Mouse (Mus musculus) kidney, postnatal 0 days (tissue): ENCODE results near the gene Stil. TPM values are rescaled to one million over a fixed set of nuclear protein-coding genes. Genes with fewer than 3 reads are reported as not detected.
A peak's percentile ranks its signal among the peaks of the same experiment; 100 is the strongest.

Experiments
- ATAC-seq: fragments of 200-750 bp; cut with Nextera tagmentation; replicated peaks from 2 replicates; pipeline ENCODE4 v1.8.0; 2017; ENCODE audit warnings: low read depth, moderate number of reproducible peaks, moderate TSS enrichment, moderate library complexity; ENCODE audit not compliant: low FRiP score
- DNase-seq: peaks from one replicate; pipeline ENCODE4 v3.0.0-alpha.2; 2016; ENCODE audit warnings: low spot score
- H3K27ac ChIP-seq: fragments of 300-500 bp; sonication (generic); 2 replicates; pipeline ENCODE4 v1.5.1; 2014; ENCODE audit warnings: mild to moderate bottlenecking
- H3K27me3 ChIP-seq: fragments of 300-500 bp; sonication (generic); 2 replicates; pipeline ENCODE4 v1.6.1; 2014; ENCODE audit warnings: low read length, mixed read lengths; ENCODE audit not compliant: insufficient read depth
- H3K36me3 ChIP-seq: fragments of 300-500 bp; sonication (generic); 2 replicates; pipeline ENCODE4 v1.6.1; 2014; ENCODE audit warnings: low read length, mixed read lengths; ENCODE audit not compliant: insufficient read depth
- H3K4me1 ChIP-seq: fragments of 300-500 bp; sonication (generic); replicated peaks from 2 replicates; pipeline ENCODE4 v1.6.1; 2014; ENCODE audit warnings: antibody characterized with exemption, low read length, mixed read lengths; ENCODE audit not compliant: insufficient read depth
- H3K4me2 ChIP-seq: fragments of 300-500 bp; sonication (generic); 2 replicates; pipeline ENCODE4 v1.6.1; 2014; ENCODE audit warnings: mild to moderate bottlenecking, low read length, moderate library complexity, mixed read lengths
- H3K4me3 ChIP-seq: fragments of 300-500 bp; sonication (generic); replicated peaks from 2 replicates; pipeline ENCODE4 v1.5.1; 2014; ENCODE audit warnings: low read depth, low read length
- H3K9ac ChIP-seq: fragments of 300-500 bp; sonication (generic); 2 replicates; pipeline ENCODE4 v1.6.1; 2014; ENCODE audit warnings: low read depth, low read length
- H3K9me3 ChIP-seq: fragments of 300-500 bp; sonication (generic); replicated peaks from 2 replicates; pipeline ENCODE4 v1.6.1; 2016; ENCODE audit warnings: low read length, inconsistent platforms, mixed read lengths
- CTCF ChIP-seq: IDR thresholded peaks from 2 replicates; pipeline ENCODE4 v1.5.1; 2016; ENCODE audit warnings: antibody characterized with exemption, low read depth, mild to moderate bottlenecking, moderate library complexity
- WGBS: fragments of 180-500 bp; shearing (Covaris S2); extraction: QIAGEN DNeasy Blood & Tissue Kit; methylation state at CpG from one replicate; pipeline ENCODE4 v1.1.7; 2014; 5-methylcytosine and 5-hydroxymethylcytosine counted together
- polyA plus RNA-seq: library from polyadenylated mRNA; unstranded; fragments of >200 nt; fragmentation: Nextera tagmentation; extraction: Ambion mirVana; gene quantifications from 2 replicates; pipeline ENCODE4 v1.2.1, GENCODE M21; 2015

The Stil gene
- polyA plus RNA-seq, 1 experiment from 2014 or later: 4.8 TPM

DNA sequence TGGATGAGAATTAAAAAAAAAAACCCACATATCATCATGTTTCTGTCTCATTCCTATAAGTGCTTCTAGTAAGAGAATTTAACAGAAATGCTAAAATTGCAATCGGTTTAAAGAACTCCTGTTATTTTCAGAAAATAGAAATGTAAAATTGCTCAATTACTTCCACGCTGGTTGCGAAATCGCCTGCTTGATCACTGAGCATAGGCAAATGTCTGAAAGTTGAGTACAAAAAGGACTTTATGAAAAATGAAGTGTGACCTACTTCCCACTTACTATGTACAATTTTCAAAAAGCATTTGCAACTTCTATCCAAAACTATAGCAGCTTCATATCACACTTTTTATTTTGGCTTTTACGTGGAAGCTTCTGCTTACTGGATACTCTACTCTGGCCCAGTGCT is 29.2 kb upstream of the Stil start:
- TF ChIP-seq CTCF: no peak
- peaks cover 15% of the 10 kb centered on the region for H3K36me3 ChIP-seq
- H3K27ac ChIP-seq: no peak overlapping the region
- WGBS: 96% methylated on average over 5 of the region's 5 CpGs
- H3K9me3 ChIP-seq: no peaks in the 10 kb centered on the region
- ATAC-seq (no peak), DNase-seq (no peak)
- H3K4me3 ChIP-seq: no peak overlapping the region
- no peak overlapping the region for H3K4me2 ChIP-seq
- H3K9ac ChIP-seq: no peak overlapping the region
- H3K27me3 ChIP-seq: no peaks in the 10 kb centered on the region
- H3K4me1 ChIP-seq: no peaks in the 10 kb centered on the region

DNA sequence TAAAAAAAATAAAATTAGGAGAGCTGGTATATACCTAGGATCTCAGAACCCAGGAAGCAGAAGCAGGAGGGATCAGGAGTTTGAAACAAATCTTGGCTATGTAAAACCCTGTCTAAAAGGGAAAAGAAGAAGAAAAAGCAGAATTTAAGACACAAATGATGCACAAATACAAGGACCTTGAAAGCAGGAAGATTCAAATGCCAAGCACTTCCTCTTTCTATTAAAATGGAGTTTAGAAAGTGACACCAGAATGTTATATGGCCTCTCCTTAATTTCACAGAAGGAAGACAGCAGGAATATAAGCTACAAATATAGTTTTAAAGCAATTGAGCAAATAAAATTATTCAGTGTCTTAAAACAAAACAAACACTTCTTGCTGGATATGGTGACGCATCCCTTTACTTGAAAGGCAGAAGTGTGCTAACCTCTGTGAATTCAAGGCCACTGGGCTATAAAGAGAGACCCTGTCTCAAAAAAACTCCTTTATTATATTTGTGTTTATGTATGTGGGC is 26.7 kb upstream of the Stil start:
- H3K27ac ChIP-seq: no peak overlapping the region
- no peak overlapping the region for H3K4me2 ChIP-seq
- H3K9me3 ChIP-seq: no peaks in the 10 kb centered on the region
- H3K4me3 ChIP-seq: no peak overlapping the region
- ATAC-seq: no peak
- no peaks in the 10 kb centered on the region for H3K4me1 ChIP-seq
- TF ChIP-seq CTCF: no peak
- H3K27me3 ChIP-seq: no peaks in the 10 kb centered on the region
- DNase-seq: no peak
- 87% methylated on average over 1 of the region's 1 CpGs for WGBS
- H3K9ac ChIP-seq: no peak overlapping the region
- peaks cover 7% of the 10 kb centered on the region; the same call in 1 of the 2 replicates for H3K36me3 ChIP-seq

DNA sequence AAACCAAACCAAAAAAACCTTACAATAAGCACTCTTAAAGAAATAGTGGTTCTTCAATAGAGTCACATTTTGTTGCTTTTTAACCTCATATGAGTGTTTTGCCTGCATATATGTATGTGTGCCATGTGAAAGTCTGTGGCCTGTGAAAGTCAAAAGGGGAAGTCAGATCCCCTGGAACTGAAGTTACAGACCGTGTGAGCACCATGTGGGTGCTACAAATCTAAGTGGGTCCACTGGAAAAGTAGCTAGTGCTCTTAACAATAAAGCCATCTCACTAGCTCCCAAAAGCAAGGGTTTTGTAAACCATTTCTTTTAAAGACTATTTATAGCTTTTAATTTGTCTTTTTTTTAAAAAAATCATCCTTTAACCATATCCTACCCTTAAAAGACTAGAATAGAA is 17.3 kb upstream of the Stil start:
- Histone ChIP-seq H3K36me3 (no peaks in the 10 kb centered on the region), H3K27ac (no peak overlapping the region), H3K27me3 (no peaks in the 10 kb centered on the region), H3K9ac (no peak overlapping the region), H3K4me1 (peaks cover 3% of the 10 kb centered on the region; the same call in 1 of the 2 replicates), H3K9me3 (no peaks in the 10 kb centered on the region), H3K4me3 (no peak overlapping the region), H3K4me2 (no peak overlapping the region)
- DNase-seq (no peak), ATAC-seq (no peak)
- 96% methylated on average over 1 of the region's 1 CpGs for WGBS
- TF ChIP-seq CTCF: no peak

DNA sequence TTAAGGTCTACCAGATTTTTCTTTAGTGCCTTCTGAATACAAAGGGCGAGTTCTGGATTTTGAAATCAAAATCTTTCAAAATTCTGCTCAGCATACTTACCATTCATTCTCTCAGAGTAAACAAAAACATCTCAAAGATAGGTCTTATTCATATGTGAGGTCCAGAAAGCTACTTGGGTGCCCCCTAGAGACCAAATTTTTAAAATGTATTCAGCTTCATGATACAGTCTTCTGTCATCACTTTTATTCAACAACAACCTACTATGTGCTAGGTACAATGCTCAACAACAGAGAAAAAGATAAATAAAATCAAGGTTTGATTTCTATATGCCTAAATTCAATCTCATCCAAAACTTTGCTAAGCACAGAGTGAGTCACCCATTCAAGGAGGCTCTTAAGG is 16.9 kb upstream of the Stil start:
- Histone ChIP-seq H3K4me1 (peaks cover 3% of the 10 kb centered on the region; the same call in 1 of the 2 replicates), H3K27ac (no peak overlapping the region), H3K4me3 (no peak overlapping the region), H3K9ac (no peak overlapping the region), H3K9me3 (no peaks in the 10 kb centered on the region), H3K4me2 (no peak overlapping the region), H3K27me3 (no peaks in the 10 kb centered on the region), H3K36me3 (no peaks in the 10 kb centered on the region)
- DNase-seq (peak; percentile 31), ATAC-seq (no peak)
- peak; percentile 59 for TF ChIP-seq CTCF
- WGBS: 91% methylated on average over 1 of the region's 1 CpGs

DNA sequence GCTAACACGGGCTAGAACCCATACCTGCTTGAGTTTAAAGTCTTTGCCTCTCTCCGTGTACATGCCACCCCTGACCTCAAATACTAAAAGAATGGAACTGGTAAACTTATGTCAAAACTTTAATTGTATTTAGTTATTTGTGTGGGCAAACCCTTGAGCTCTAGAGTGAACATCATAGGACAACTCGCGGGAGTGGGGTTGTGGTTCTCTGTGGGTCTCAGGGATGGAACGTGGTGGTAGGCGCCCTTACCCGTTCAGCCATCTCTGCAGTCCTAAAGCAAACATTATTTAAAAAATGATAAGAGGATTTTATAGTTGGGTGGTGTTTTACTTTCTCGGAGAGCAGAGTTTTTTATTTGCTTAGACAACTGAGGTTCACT is 13.8 kb upstream of the Stil start:
- peaks cover 3% of the 10 kb centered on the region; the same call in 1 of the 2 replicates for H3K4me1 ChIP-seq
- under 1% methylated on average over 8 of the region's 8 CpGs for WGBS
- H3K9me3 ChIP-seq: no peaks in the 10 kb centered on the region
- TF ChIP-seq CTCF: no peak
- ATAC-seq (no peak), DNase-seq (peak; percentile 27)
- H3K27ac ChIP-seq: peak overlapping the region; percentile 99
- H3K27me3 ChIP-seq: no peaks in the 10 kb centered on the region
- H3K36me3 ChIP-seq: no peaks in the 10 kb centered on the region
- peak overlapping the region; percentile 71 for H3K4me2 ChIP-seq
- H3K9ac ChIP-seq: peak overlapping the region; percentile 94
- H3K4me3 ChIP-seq: peak overlapping the region; percentile 87

DNA sequence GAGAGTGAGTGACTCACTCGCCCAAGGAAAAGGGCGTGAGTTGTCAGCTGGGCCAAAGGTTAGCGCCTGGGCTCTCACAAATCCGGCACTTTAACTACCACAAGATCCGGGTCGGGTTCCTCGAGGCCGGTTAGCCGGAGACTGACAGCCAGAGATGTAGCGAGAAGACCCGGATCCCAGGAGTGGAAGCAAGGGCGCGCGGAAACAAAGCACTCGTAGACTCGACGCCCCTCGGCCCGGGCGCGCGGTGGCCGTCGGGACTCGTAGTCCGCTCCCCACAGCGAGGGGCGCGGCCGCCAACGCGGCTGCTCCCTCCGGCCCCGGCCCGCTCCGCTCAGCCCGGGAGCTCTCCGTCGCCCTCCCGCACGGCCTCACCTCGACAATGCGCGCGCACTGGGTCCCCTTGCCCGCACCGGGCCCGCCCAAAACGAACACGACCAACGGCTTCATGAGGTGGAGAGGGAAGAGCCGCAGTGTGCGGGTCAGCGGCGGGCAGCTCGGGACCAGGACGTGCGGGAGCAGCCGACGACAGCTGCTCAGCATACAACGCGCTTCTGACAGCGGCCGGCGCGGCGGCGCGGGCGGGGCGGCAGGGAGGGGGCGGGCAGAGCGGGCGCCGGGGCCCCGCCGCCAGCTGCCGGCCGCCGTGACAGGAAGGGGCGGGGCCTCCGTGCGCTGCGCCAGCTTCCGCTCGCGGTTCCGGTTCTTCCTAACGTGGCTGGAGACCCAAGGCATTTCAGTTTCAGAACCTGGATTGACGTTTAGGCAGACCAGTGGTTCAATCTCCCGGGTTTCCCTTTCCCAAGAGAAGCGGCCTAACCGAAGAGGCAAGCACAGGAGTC is 13.1 kb upstream of the Stil start, which contains the start of gene Cmpk1:
Gene Cmpk1 (minus strand): TSS at position 651 of the 842 bp plus-strand sequence.
- no peak for TF ChIP-seq CTCF
- peak within 1 kb of the TSS; percentile 71 for H3K4me2 ChIP-seq
- ATAC-seq: peak; percentile 96
- WGBS: under 1% methylated on average over 92 of the region's 93 CpGs
- peak; percentile 93 for DNase-seq
- peaks cover 3% of the 10 kb centered on the region; the same call in 1 of the 2 replicates for H3K4me1 ChIP-seq
- peak within 1 kb of the TSS; percentile 94 for H3K9ac ChIP-seq
- H3K4me3 ChIP-seq: peak within 1 kb of the TSS; percentile 87
- no peaks in the 10 kb centered on the region for H3K36me3 ChIP-seq
- H3K27me3 ChIP-seq: no peaks in the 10 kb centered on the region
- peak within 1 kb of the TSS; percentile 99 for H3K27ac ChIP-seq
- no peaks in the 10 kb centered on the region for H3K9me3 ChIP-seq
